ENCODE assay signal across 23 mouse cellular contexts in genomic region chr13:22045311-22045710, GRCm38 (mm10). TPM values are rescaled to one million over a fixed set of nuclear protein-coding genes. Genes with fewer than 3 reads are reported as not detected.
DNase-seq lines count a peak whose midpoint lies in the region; ATAC-seq lines count a peak whose summit lies in the region.
"Had no signal": no experiment of that assay in that cellular context is flagged by ENCODE, and none has a peak within 500 bp of the region (broad histone marks: within the 10 kb centered on the region; RNA-seq: fewer than 3 reads in every experiment).

No protein-coding gene starts in this region.

- no peaks in the 10 kb centered on the region for H3K9me3 ChIP-seq in heart, embryonic 10.5 days
- no peaks in the 10 kb centered on the region for H3K9me3 ChIP-seq in neural tube, embryonic 15.5 days (replicated peaks)
- no peaks in the 10 kb centered on the region for H3K9me3 ChIP-seq in liver, embryonic 15.5 days (replicated peaks)
- H3K9me3 ChIP-seq in forebrain, embryonic 14.5 days (replicated peaks; ENCODE audit: control insufficient read depth, low read length): no peaks in the 10 kb centered on the region
- H3K9me3 ChIP-seq: embryonic facial prominence, embryonic 13.5 days; G1E; heart, embryonic 13.5 days; hindbrain, embryonic 12.5 days had no signal

- intact Hi-C loops in heart, postnatal 10 days (cut with DNase I): loop anchor here (5.0 to 10.0 kb wide), 2 partner anchors 1359 to 1382 kb away; no protein-coding TSS in a partner anchor

- no peak overlapping the region for H3K4me2 ChIP-seq in neural tube, embryonic 15.5 days
- H3K4me2 ChIP-seq in liver, embryonic 15.5 days: peak overlapping the region; percentile 60
- no peak overlapping the region for H3K4me2 ChIP-seq in forebrain, embryonic 14.5 days (ENCODE audit: low read length)
- H3K4me2 ChIP-seq: heart, embryonic 13.5 days; hindbrain, embryonic 12.5 days had no signal

- ATAC-seq in neural tube, embryonic 15.5 days (ENCODE audit: low FRiP score): no peak
- no peak for ATAC-seq in liver, embryonic 15.5 days (ENCODE audit: insufficient read depth)
- no peak for ATAC-seq in granulocyte monocyte progenitor cell, adult 5-6 weeks (replicated peaks; ENCODE audit: poor library complexity, severe bottlenecking)
- ATAC-seq in forebrain, embryonic 14.5 days: no peak
- ATAC-seq: CD4-positive, CD25-positive, alpha-beta regulatory T cell, adult 4 months; forebrain, postnatal 0 days; hindbrain, embryonic 16.5 days had no signal

- peak; percentile 70 for DNase-seq in heart, embryonic 10.5 days (ENCODE audit: low spot score)
- DNase-seq in heart, postnatal 10 days: no peak
- DNase-seq in neural tube, embryonic 10.5 days (ENCODE audit: extremely low spot score, low spot score): peak; percentile 11
- peak; percentile 4 for DNase-seq in induced T-regulatory cell, adult 2 months (ENCODE audit: low read depth)
- DNase-seq in forebrain, embryonic 14.5 days (ENCODE audit: low spot score): no peak
- DNase-seq: adrenal gland, adult 8-10 months; adrenal gland, postnatal 36 days; B cell, adult 2 months; cerebellum, adult 2 months; cerebellum, postnatal 25 days; forebrain, postnatal 0 days; gastrocnemius, postnatal 14 days; heart, postnatal 4 days had no signal

- no peaks in the 10 kb centered on the region for H3K36me3 ChIP-seq in heart, embryonic 10.5 days
- no peaks in the 10 kb centered on the region for H3K36me3 ChIP-seq in neural tube, embryonic 15.5 days
- H3K36me3 ChIP-seq in liver, embryonic 15.5 days (replicated peaks): no peaks in the 10 kb centered on the region
- H3K36me3 ChIP-seq in forebrain, embryonic 14.5 days (ENCODE audit: control insufficient read depth, insufficient read depth, low read length): no peaks in the 10 kb centered on the region
- H3K36me3 ChIP-seq: embryonic facial prominence, embryonic 13.5 days; G1E; heart, embryonic 13.5 days; hindbrain, embryonic 12.5 days had no signal

- peaks cover 6% of the 10 kb centered on the region; the same call in 1 of the 2 replicates for H3K4me1 ChIP-seq in heart, embryonic 10.5 days
- H3K4me1 ChIP-seq in neural tube, embryonic 15.5 days: peaks cover 21% of the 10 kb centered on the region
- peaks cover 49% of the 10 kb centered on the region for H3K4me1 ChIP-seq in liver, embryonic 15.5 days (replicated peaks)
- peaks cover 19% of the 10 kb centered on the region; the same call in 1 of the 2 replicates for H3K4me1 ChIP-seq in forebrain, embryonic 14.5 days (ENCODE audit: control insufficient read depth, insufficient read depth, low read length)

- H3K4me3 ChIP-seq in heart, embryonic 10.5 days: no peak overlapping the region
- no peak overlapping the region for H3K4me3 ChIP-seq in neural tube, embryonic 15.5 days (replicated peaks)
- H3K4me3 ChIP-seq in liver, embryonic 15.5 days (replicated peaks): peak overlapping the region; percentile 9
- no peak overlapping the region for H3K4me3 ChIP-seq in forebrain, embryonic 14.5 days (ENCODE audit: low read depth, low read length)
- H3K4me3 ChIP-seq: embryonic facial prominence, embryonic 13.5 days; heart, embryonic 13.5 days; hindbrain, embryonic 12.5 days had no signal

- H3K27me3 ChIP-seq in heart, embryonic 10.5 days (ENCODE audit: insufficient read depth, poor library complexity, severe bottlenecking): no peaks in the 10 kb centered on the region
- no peaks in the 10 kb centered on the region for H3K27me3 ChIP-seq in neural tube, embryonic 15.5 days (replicated peaks)
- H3K27me3 ChIP-seq in liver, embryonic 15.5 days: no peaks in the 10 kb centered on the region
- no peaks in the 10 kb centered on the region for H3K27me3 ChIP-seq in forebrain, embryonic 14.5 days (replicated peaks; ENCODE audit: control insufficient read depth, insufficient read depth, low read length)
- H3K27me3 ChIP-seq: embryonic facial prominence, embryonic 13.5 days; heart, embryonic 13.5 days; hindbrain, embryonic 12.5 days had no signal

- WGBS in heart, embryonic 10.5 days: 48% methylated on average over 2 of the region's 2 CpGs
- WGBS in neural tube, embryonic 15.5 days: 66% methylated on average over 2 of the region's 2 CpGs
- 26% methylated on average over 2 of the region's 2 CpGs for WGBS in liver, embryonic 15.5 days (ENCODE audit: insufficient replicate concordance)
- 73% methylated on average over 2 of the region's 2 CpGs for WGBS in forebrain, embryonic 14.5 days

- no peak overlapping the region for H3K9ac ChIP-seq in neural tube, embryonic 15.5 days (replicated peaks)
- no peak overlapping the region for H3K9ac ChIP-seq in liver, embryonic 15.5 days
- no peak overlapping the region for H3K9ac ChIP-seq in forebrain, embryonic 14.5 days (ENCODE audit: low read length)
- H3K9ac ChIP-seq: embryonic facial prominence, embryonic 13.5 days; forebrain, postnatal 0 days; heart, embryonic 13.5 days; hindbrain, embryonic 12.5 days had no signal

- H3K27ac ChIP-seq in heart, embryonic 10.5 days: no peak overlapping the region
- H3K27ac ChIP-seq in neural tube, embryonic 15.5 days (replicated peaks): no peak overlapping the region
- H3K27ac ChIP-seq in liver, embryonic 15.5 days (replicated peaks): peak overlapping the region; percentile 42
- no peak overlapping the region for H3K27ac ChIP-seq in forebrain, embryonic 14.5 days (ENCODE audit: low read depth, low read length)
- H3K27ac ChIP-seq: embryonic facial prominence, embryonic 13.5 days; heart, embryonic 13.5 days; hindbrain, embryonic 12.5 days had no signal

RNA-seq across cellular contexts. Expression of gene Hist1h2bj, which starts 2.3 kb away (rescaled TPM):
- polyA plus RNA-seq in heart, embryonic 10.5 days (2016; fragmentation: Nextera tagmentation; extraction: Ambion mirVana): 8.3 and 12.9 TPM in 2 replicates
- 100 to 1,000 TPM; 116 to 123 TPM for total RNA-seq in heart, postnatal 10 days (2021)
- polyA plus RNA-seq in neural tube, embryonic 15.5 days (2015; fragmentation: Nextera tagmentation; extraction: Ambion mirVana): 2.0 and 7.2 TPM in 2 replicates
- 17.5 and 18.4 TPM in 2 replicates for polyA plus RNA-seq in liver, embryonic 15.5 days (2015; fragmentation: Nextera tagmentation; extraction: Ambion mirVana)
- total RNA-seq in granulocyte monocyte progenitor cell, adult 5-6 weeks (2014; fragmentation: Nextera tagmentation): 83.1 and 134 TPM in 2 replicates
- 859 and 990 TPM in 2 replicates for total RNA-seq in granulocyte monocyte progenitor cell, adult 5-6 weeks (2017)
- polyA plus RNA-seq in forebrain, embryonic 14.5 days (2014; fragmentation: Nextera tagmentation; extraction: Ambion mirVana): 3.0 and 7.0 TPM in 2 replicates

RNA-seq across cellular contexts. Expression of gene Hist1h2ag, which starts 2.6 kb away (rescaled TPM):
- polyA plus RNA-seq in heart, embryonic 10.5 days (2016; fragmentation: Nextera tagmentation; extraction: Ambion mirVana): 18.7 and 42.5 TPM in 2 replicates
- 100 to 1,000 TPM; 142 to 176 TPM for total RNA-seq in heart, postnatal 10 days (2021)
- polyA plus RNA-seq in neural tube, embryonic 15.5 days (2015; fragmentation: Nextera tagmentation; extraction: Ambion mirVana): 3.0 and 13.9 TPM in 2 replicates
- polyA plus RNA-seq in liver, embryonic 15.5 days (2015; fragmentation: Nextera tagmentation; extraction: Ambion mirVana): 13.0 and 22.6 TPM in 2 replicates
- 2.7 and 32.2 TPM in 2 replicates for total RNA-seq in granulocyte monocyte progenitor cell, adult 5-6 weeks (2014; fragmentation: Nextera tagmentation)
- 1,459 and 1,590 TPM in 2 replicates for total RNA-seq in granulocyte monocyte progenitor cell, adult 5-6 weeks (2017)
- polyA plus RNA-seq in forebrain, embryonic 14.5 days (2014; fragmentation: Nextera tagmentation; extraction: Ambion mirVana): 20.4 and 37.4 TPM in 2 replicates
- polyA plus RNA-seq: CD4-positive, CD25-positive, alpha-beta regulatory T cell, adult 4 months had no signal

RNA-seq across cellular contexts. Expression of gene Hist1h4i, which starts 4.1 kb away (rescaled TPM):
- 10.6 and 21.8 TPM in 2 replicates for polyA plus RNA-seq in heart, embryonic 10.5 days (2016; fragmentation: Nextera tagmentation; extraction: Ambion mirVana)
- 10 to 100 TPM; 70.8 to 71.4 TPM for total RNA-seq in heart, postnatal 10 days (2021)
- polyA plus RNA-seq in neural tube, embryonic 15.5 days (2015; fragmentation: Nextera tagmentation; extraction: Ambion mirVana): 4.8 and 8.5 TPM in 2 replicates
- 40.8 and 42.0 TPM in 2 replicates for polyA plus RNA-seq in liver, embryonic 15.5 days (2015; fragmentation: Nextera tagmentation; extraction: Ambion mirVana)
- 56.3 and 74.3 TPM in 2 replicates for total RNA-seq in granulocyte monocyte progenitor cell, adult 5-6 weeks (2014; fragmentation: Nextera tagmentation)
- total RNA-seq in granulocyte monocyte progenitor cell, adult 5-6 weeks (2017): 87.0 TPM in 2 replicates
- 14.0 and 18.0 TPM in 2 replicates for polyA plus RNA-seq in forebrain, embryonic 14.5 days (2014; fragmentation: Nextera tagmentation; extraction: Ambion mirVana)

RNA-seq across cellular contexts. Expression of gene Hist1h2bk, which starts 9.6 kb away (rescaled TPM):
- polyA plus RNA-seq in heart, embryonic 10.5 days (2016; fragmentation: Nextera tagmentation; extraction: Ambion mirVana): 3.1 and 6.4 TPM in 2 replicates
- 100 to 1,000 TPM; 213 to 221 TPM for total RNA-seq in heart, postnatal 10 days (2021)
- 0.97 and 2.2 TPM in 2 replicates for polyA plus RNA-seq in neural tube, embryonic 15.5 days (2015; fragmentation: Nextera tagmentation; extraction: Ambion mirVana)
- 4.4 and 5.4 TPM in 2 replicates for polyA plus RNA-seq in liver, embryonic 15.5 days (2015; fragmentation: Nextera tagmentation; extraction: Ambion mirVana)
- total RNA-seq in granulocyte monocyte progenitor cell, adult 5-6 weeks (2014; fragmentation: Nextera tagmentation): 9.6 and 80.5 TPM in 2 replicates
- total RNA-seq in granulocyte monocyte progenitor cell, adult 5-6 weeks (2017): 2,021 and 2,596 TPM in 2 replicates
- polyA plus RNA-seq in forebrain, embryonic 14.5 days (2014; fragmentation: Nextera tagmentation; extraction: Ambion mirVana): 2.5 and 3.5 TPM in 2 replicates

RNA-seq across cellular contexts. Expression of gene Hist1h2ah, which starts 9.9 kb away (rescaled TPM):
- polyA plus RNA-seq in heart, embryonic 10.5 days (2016; fragmentation: Nextera tagmentation; extraction: Ambion mirVana): 3.5 and 4.5 TPM in 2 replicates
- 100 to 1,000 TPM; 181 to 187 TPM for total RNA-seq in heart, postnatal 10 days (2021)
- 4.5 TPM in 1 of 2 replicates, not detected in the other for polyA plus RNA-seq in neural tube, embryonic 15.5 days (2015; fragmentation: Nextera tagmentation; extraction: Ambion mirVana)
- 9.5 and 11.4 TPM in 2 replicates for polyA plus RNA-seq in liver, embryonic 15.5 days (2015; fragmentation: Nextera tagmentation; extraction: Ambion mirVana)
- total RNA-seq in granulocyte monocyte progenitor cell, adult 5-6 weeks (2014; fragmentation: Nextera tagmentation): 13.4 TPM in 1 of 2 replicates, not detected in the other
- 1,444 and 2,588 TPM in 2 replicates for total RNA-seq in granulocyte monocyte progenitor cell, adult 5-6 weeks (2017)
- polyA plus RNA-seq in forebrain, embryonic 14.5 days (2014; fragmentation: Nextera tagmentation; extraction: Ambion mirVana): 4.8 and 8.3 TPM in 2 replicates
- polyA plus RNA-seq: CD4-positive, CD25-positive, alpha-beta regulatory T cell, adult 4 months; cerebellum, adult 2 months; heart, postnatal 0 days; hindbrain, embryonic 16.5 days had no signal

Comparison
In these comparisons a context has a peak if more than half of its experiments do, and no peak if none do; other contexts are left out.
1. DNase-seq: peak in heart, embryonic 10.5 days (single experiment), neural tube, embryonic 10.5 days (single experiment) and induced T-regulatory cell, adult 2 months (single experiment); none in heart, postnatal 10 days (0 of 2) and forebrain, embryonic 14.5 days (single experiment).